Comparison of ENCODE assay signal across 17 mouse cellular contexts in genomic region chr16:94602730-94603129, GRCm38 (mm10). TPM values are rescaled to one million over a fixed set of nuclear protein-coding genes. Genes with fewer than 3 reads are reported as not detected.
DNase-seq lines count a peak whose midpoint lies in the region; ATAC-seq and TF ChIP-seq lines count a peak whose summit lies in the region.
"Had no signal": no experiment of that assay in that cellular context is flagged by ENCODE, and none has a peak within 500 bp of the region (broad histone marks: within the 10 kb centered on the region; RNA-seq: fewer than 3 reads in every experiment).

No protein-coding gene starts in this region.

- no peaks in the 10 kb centered on the region for H3K36me3 ChIP-seq in heart, embryonic 14.5 days (ENCODE audit: control insufficient read depth, insufficient read depth, low read length)
- H3K36me3 ChIP-seq in lung, postnatal 0 days (ENCODE audit: insufficient read depth, low read length), result no peaks in the 10 kb centered on the region
- no peaks in the 10 kb centered on the region for H3K36me3 ChIP-seq in heart, postnatal 0 days (replicated peaks; ENCODE audit: control insufficient read depth, insufficient read depth, low read length)
- H3K36me3 ChIP-seq: embryonic facial prominence, embryonic 15.5 days; hindbrain, embryonic 13.5 days; neural tube, embryonic 13.5 days had no signal

- DNase-seq in heart, postnatal 4 days, result no peak
- DNase-seq in lung, postnatal 0 days (ENCODE audit: low spot score), result peak; percentile 19
- no peak for DNase-seq in lung, postnatal 25 days (ENCODE audit: low spot score)
- DNase-seq in heart, postnatal 0 days (ENCODE audit: low spot score), result peak; percentile 27
- DNase-seq in testis, postnatal 14 days (ENCODE audit: low spot score), result peak; percentile 80
- no peak for DNase-seq in urinary bladder, postnatal 14 days (ENCODE audit: low spot score)
- DNase-seq: adrenal gland, adult 8-10 months; kidney, postnatal 36 days; liver; lung, postnatal 10 days; thymus, postnatal 36 days had no signal

- WGBS in heart, embryonic 14.5 days, result 16% methylated on average over 4 of the region's 4 CpGs
- WGBS in lung, postnatal 0 days, result 48% methylated on average over 4 of the region's 4 CpGs
- 9% methylated on average over 4 of the region's 4 CpGs for WGBS in heart, postnatal 0 days

- no peaks in the 10 kb centered on the region for H3K27me3 ChIP-seq in heart, embryonic 14.5 days (ENCODE audit: control insufficient read depth, insufficient read depth, low read length)
- no peaks in the 10 kb centered on the region for H3K27me3 ChIP-seq in lung, postnatal 0 days (replicated peaks; ENCODE audit: insufficient read depth, low read length)
- no peaks in the 10 kb centered on the region for H3K27me3 ChIP-seq in heart, postnatal 0 days (ENCODE audit: control insufficient read depth, insufficient read depth, low read length)
- H3K27me3 ChIP-seq: embryonic facial prominence, embryonic 15.5 days; hindbrain, embryonic 13.5 days; neural tube, embryonic 13.5 days had no signal

- ATAC-seq in heart, embryonic 14.5 days (ENCODE audit: insufficient number of reproducible peaks, insufficient read depth, low FRiP score, low read depth), result no peak
- no peak for ATAC-seq in lung, postnatal 0 days
- no peak for ATAC-seq in heart, postnatal 0 days (ENCODE audit: insufficient read depth, low read depth)
- ATAC-seq: forebrain, embryonic 14.5 days; midbrain, embryonic 16.5 days had no signal

- H3K4me2 ChIP-seq in heart, embryonic 14.5 days (ENCODE audit: low read length), result 0 out of 2 replicates have a peak overlapping the region, but pooled peaks have one; percentile 40
- no peak overlapping the region for H3K4me2 ChIP-seq in lung, postnatal 0 days (replicated peaks; ENCODE audit: low read depth, low read length)
- H3K4me2 ChIP-seq in heart, postnatal 0 days (ENCODE audit: low read depth, low read length), result 0 out of 2 replicates have a peak overlapping the region, but pooled peaks have one; percentile 8
- H3K4me2 ChIP-seq: embryonic facial prominence, embryonic 15.5 days; hindbrain, embryonic 13.5 days; neural tube, embryonic 13.5 days had no signal

- no peak overlapping the region for H3K4me3 ChIP-seq in heart, embryonic 14.5 days (ENCODE audit: control insufficient read depth in 1 of 2, insufficient read depth in 1 of 2, low read depth in 1 of 2, low read length in 2 of 2)
- H3K4me3 ChIP-seq in lung, postnatal 0 days (ENCODE audit: low read depth, low read length), result no peak overlapping the region
- no peak overlapping the region for H3K4me3 ChIP-seq in heart, postnatal 0 days (ENCODE audit: low read depth, low read length)
- H3K4me3 ChIP-seq: embryonic facial prominence, embryonic 15.5 days; hindbrain, embryonic 13.5 days; neural tube, embryonic 13.5 days had no signal

- H3K4me1 ChIP-seq in heart, embryonic 14.5 days (ENCODE audit: control insufficient read depth in 2 of 2, insufficient read depth in 2 of 2, low read length in 2 of 2), result peaks cover 31 to 92% of the 10 kb centered on the region in 2 experiments
- H3K4me1 ChIP-seq in lung, postnatal 0 days (ENCODE audit: insufficient read depth, low read depth, low read length), result peaks cover 31% of the 10 kb centered on the region
- peaks cover 86% of the 10 kb centered on the region for H3K4me1 ChIP-seq in heart, postnatal 0 days (ENCODE audit: control insufficient read depth, insufficient read depth)

- TF ChIP-seq CTCF in lung, postnatal 0 days (IDR thresholded peaks at IDR 0.05), result no peak
- no peak for TF ChIP-seq CTCF in heart, postnatal 0 days (IDR thresholded peaks at IDR 0.05; ENCODE audit: low read depth)

- no peaks in the 10 kb centered on the region for H3K9me3 ChIP-seq in heart, embryonic 14.5 days (ENCODE audit: control insufficient read depth, low read length)
- no peaks in the 10 kb centered on the region for H3K9me3 ChIP-seq in lung, postnatal 0 days (ENCODE audit: low read length)
- H3K9me3 ChIP-seq in heart, postnatal 0 days (replicated peaks; ENCODE audit: control insufficient read depth, low read length), result no peaks in the 10 kb centered on the region
- H3K9me3 ChIP-seq: embryonic facial prominence, embryonic 15.5 days; hindbrain, embryonic 13.5 days; neural tube, embryonic 13.5 days had no signal

- peak overlapping the region; percentile 53 to 82 for H3K27ac ChIP-seq in heart, embryonic 14.5 days (replicated peaks in 1 of 2; ENCODE audit: control insufficient read depth in 1 of 2, insufficient read depth in 1 of 2, low read depth in 2 of 2, low read length in 2 of 2)
- no peak overlapping the region for H3K27ac ChIP-seq in lung, postnatal 0 days (ENCODE audit: low read length)
- peak overlapping the region; percentile 74 for H3K27ac ChIP-seq in heart, postnatal 0 days (ENCODE audit: low read depth)
- H3K27ac ChIP-seq: embryonic facial prominence, embryonic 15.5 days; hindbrain, embryonic 13.5 days; neural tube, embryonic 13.5 days had no signal

- no peak for TF ChIP-seq EP300 in lung, postnatal 0 days (IDR thresholded peaks at IDR 0.05)
- TF ChIP-seq EP300 in heart, postnatal 0 days (IDR thresholded peaks at IDR 0.05; ENCODE audit: low read depth), result no peak

- peak overlapping the region; percentile 41 for H3K9ac ChIP-seq in heart, embryonic 14.5 days (ENCODE audit: low read length)
- H3K9ac ChIP-seq in lung, postnatal 0 days (replicated peaks; ENCODE audit: low read depth), result no peak overlapping the region
- H3K9ac ChIP-seq in heart, postnatal 0 days (replicated peaks; ENCODE audit: low read depth, low read length), result peak overlapping the region; percentile 15; the same call in 1 of the 2 replicates
- H3K9ac ChIP-seq: embryonic facial prominence, embryonic 15.5 days; hindbrain, embryonic 13.5 days; neural tube, embryonic 13.5 days had no signal

RNA-seq across cellular contexts. Expression of gene Dyrk1a, which starts 32.9 kb away (rescaled TPM):
- polyA plus RNA-seq in heart, embryonic 14.5 days (2014; fragmentation: Nextera tagmentation; extraction: Ambion mirVana), result 12.2 and 12.3 TPM in 2 replicates
- total RNA-seq in heart, postnatal 4 days (2021), result 100 to 1,000 TPM; 118 to 135 TPM
- 7.7 and 8.0 TPM in 2 replicates for polyA plus RNA-seq in lung, postnatal 0 days (2015; fragmentation: Nextera tagmentation; extraction: Ambion mirVana)
- total RNA-seq in heart, postnatal 0 days (2014; rRNA removed; ENCODE audit: low replicate concordance), result 55.2 and 90.3 TPM in 2 replicates
- 6.9 and 7.7 TPM in 2 replicates for polyA plus RNA-seq in heart, postnatal 0 days (2015; fragmentation: Nextera tagmentation; extraction: Ambion mirVana)

Comparison
In these comparisons a context has a peak if more than half of its experiments do, and no peak if none do; other contexts are left out.
1. DNase-seq: peak in lung, postnatal 0 days (single experiment), heart, postnatal 0 days (single experiment) and testis, postnatal 14 days (single experiment); none in heart, postnatal 4 days (single experiment), lung, postnatal 25 days (single experiment) and urinary bladder, postnatal 14 days (single experiment).